Mouse (Mus musculus) heart, postnatal 0 days (tissue): ENCODE measurements around the gene Fcgr3. TPM values are rescaled to one million over a fixed set of nuclear protein-coding genes. Genes with fewer than 3 reads are reported as not detected.

Experiments used
- ATAC-seq: fragments of 200-750 bp; cut with Nextera tagmentation; 2 replicates; pipeline ENCODE4 v1.8.0; 2017; ENCODE audit warnings: low read depth, moderate number of reproducible peaks, moderate library complexity; ENCODE audit not compliant: insufficient read depth
- DNase-seq: peaks from one replicate; pipeline ENCODE4 v3.0.0-alpha.2; 2016; ENCODE audit warnings: low spot score
- H3K27ac ChIP-seq: fragments of 300-500 bp; sonication (generic); 2 replicates; pipeline ENCODE4 v1.5.1; 2014; ENCODE audit warnings: low read depth, mild to moderate bottlenecking
- H3K27me3 ChIP-seq: fragments of 300-500 bp; sonication (generic); 2 replicates; pipeline ENCODE4 v1.6.1; 2014; ENCODE audit warnings: low read length, mixed read lengths; ENCODE audit not compliant: control insufficient read depth, insufficient read depth
- H3K36me3 ChIP-seq: fragments of 300-500 bp; sonication (generic); replicated peaks from 2 replicates; pipeline ENCODE4 v1.6.1; 2014; ENCODE audit warnings: low read length, mixed read lengths; ENCODE audit not compliant: control insufficient read depth, insufficient read depth
- H3K4me1 ChIP-seq: fragments of 300-500 bp; sonication (generic); 2 replicates; pipeline ENCODE4 v1.6.1; 2014; ENCODE audit warnings: antibody characterized with exemption; ENCODE audit not compliant: control insufficient read depth, insufficient read depth
- H3K4me2 ChIP-seq: fragments of 300-500 bp; sonication (generic); 2 replicates; pipeline ENCODE4 v1.6.1; 2014; ENCODE audit warnings: low read depth, mild to moderate bottlenecking, low read length, moderate library complexity
- H3K4me3 ChIP-seq: fragments of 300-500 bp; sonication (generic); 2 replicates; pipeline ENCODE4 v1.5.1; 2014; ENCODE audit warnings: low read depth, low read length
- H3K9ac ChIP-seq: fragments of 300-500 bp; sonication (generic); replicated peaks from 2 replicates; pipeline ENCODE4 v1.6.1; 2014; ENCODE audit warnings: low read depth, low read length, mixed read lengths
- H3K9me3 ChIP-seq: fragments of 300-500 bp; sonication (generic); replicated peaks from 2 replicates; pipeline ENCODE4 v1.6.1; 2016; ENCODE audit warnings: low read length; ENCODE audit not compliant: control insufficient read depth
- CTCF ChIP-seq: IDR thresholded peaks from 2 replicates; pipeline ENCODE4 v1.5.1; 2016; ENCODE audit warnings: antibody characterized with exemption, control low read depth, low read depth
- EP300 ChIP-seq: IDR thresholded peaks from 2 replicates; pipeline ENCODE4 v1.6.1; 2016; ENCODE audit warnings: antibody characterized with exemption, low read depth
- WGBS: fragments of 180-500 bp; shearing (Covaris S2); extraction: QIAGEN DNeasy Blood & Tissue Kit; methylation state at CpG from one replicate; pipeline ENCODE4 v1.1.7; 2014; 5-methylcytosine and 5-hydroxymethylcytosine counted together
- polyA plus RNA-seq: library from polyadenylated mRNA; unstranded; fragments of >200 nt; fragmentation: Nextera tagmentation; extraction: Ambion mirVana; gene quantifications from 2 replicates; pipeline ENCODE4 v1.2.1, GENCODE M21; 2015
- total RNA-seq: library from RNA; depleted of rRNA; stranded (reverse); fragments of >200 nt; gene quantifications from 2 replicates; pipeline ENCODE4 v1.2.3, GENCODE M21; 2014; ENCODE audit warnings: low replicate concordance

The Fcgr3 gene
- total and polyA plus RNA-seq, 2 experiments from 2014 or later: 8.2 to 13.7 TPM

DNA sequence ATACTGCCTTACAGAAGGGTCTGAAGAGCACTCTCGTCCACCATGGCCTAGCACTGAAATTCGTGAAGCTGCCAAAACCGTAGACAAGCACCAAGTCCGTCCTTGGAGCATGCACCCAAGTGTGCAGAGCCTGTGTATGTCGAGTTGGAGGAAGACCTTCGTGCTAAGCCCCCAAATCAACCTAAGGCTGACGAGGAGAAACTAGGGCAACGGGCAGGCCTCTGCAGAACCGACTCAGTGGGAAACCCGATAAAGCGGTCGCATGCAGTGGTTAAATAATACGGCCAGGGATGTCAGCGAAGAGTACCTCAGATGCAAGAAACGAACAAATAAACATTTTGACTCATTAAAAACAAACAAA, 45.9 kb upstream of the Fcgr3 start:
- TF ChIP-seq EP300: no peak
- DNase-seq: no peak
- H3K4me2 ChIP-seq: peak overlapping the region; percentile 53
- H3K9me3 ChIP-seq: no peaks in the 10 kb centered on the region
- peak overlapping the region; percentile 78 for H3K27ac ChIP-seq
- no peak for ATAC-seq
- no peaks in the 10 kb centered on the region for H3K27me3 ChIP-seq
- peaks cover 6% of the 10 kb centered on the region; the same call in 1 of the 2 replicates for H3K4me1 ChIP-seq
- H3K9ac ChIP-seq: no peak overlapping the region; the same call in 1 of the 2 replicates
- no peaks in the 10 kb centered on the region for H3K36me3 ChIP-seq
- peak overlapping the region; percentile 64 for H3K4me3 ChIP-seq
- 15% methylated on average over 15 of the region's 15 CpGs for WGBS

DNA sequence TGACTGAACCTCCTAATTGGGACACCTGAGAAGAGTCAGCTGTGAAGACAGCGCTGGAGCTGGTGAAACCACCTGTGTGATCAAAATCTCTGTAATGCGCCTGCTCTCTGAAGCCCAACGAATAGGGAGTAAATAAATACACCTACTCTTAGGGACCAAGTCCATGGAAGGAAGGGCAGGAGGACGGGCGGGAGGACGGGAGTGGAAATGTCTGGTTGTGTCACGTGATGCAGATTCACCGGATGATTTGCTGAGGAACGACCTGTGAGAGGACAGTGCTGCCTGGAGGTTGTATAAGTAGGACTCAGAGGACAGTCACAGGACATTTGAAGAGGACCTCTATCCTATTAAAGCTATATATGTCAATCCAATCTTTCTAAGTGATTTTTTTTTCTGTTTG, 44.9 kb upstream of the Fcgr3 start:
- Histone ChIP-seq H3K4me1 (peaks cover 6% of the 10 kb centered on the region; the same call in 1 of the 2 replicates), H3K4me3 (no peak overlapping the region), H3K27me3 (no peaks in the 10 kb centered on the region), H3K9me3 (no peaks in the 10 kb centered on the region), H3K9ac (no peak overlapping the region), H3K27ac (no peak overlapping the region), H3K36me3 (no peaks in the 10 kb centered on the region), H3K4me2 (no peak overlapping the region)
- 45% methylated on average over 9 of the region's 9 CpGs for WGBS
- no peak for TF ChIP-seq EP300
- no peak for TF ChIP-seq CTCF
- DNase-seq (no peak), ATAC-seq (no peak)

DNA sequence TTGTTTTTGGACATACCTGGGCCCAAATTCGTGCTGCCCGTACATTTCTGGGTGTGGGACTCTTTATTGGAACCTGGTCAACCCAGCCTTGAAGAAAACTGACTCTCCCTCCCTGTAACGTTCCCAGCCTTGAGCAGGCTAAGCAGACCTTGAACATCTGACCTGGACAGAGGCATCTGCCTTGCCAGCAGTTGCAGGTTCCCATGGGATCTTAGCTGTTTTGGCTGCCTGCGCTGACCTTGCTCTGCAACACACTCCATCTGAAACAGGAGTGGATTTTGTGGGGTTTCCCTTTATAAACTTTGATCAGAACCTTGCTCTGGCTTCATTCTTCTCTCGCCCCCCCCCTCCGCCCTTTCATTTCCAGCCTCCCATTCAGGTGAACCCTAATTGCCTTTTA, 40.5 kb upstream of the Fcgr3 start:
- H3K27ac ChIP-seq: no peak overlapping the region
- no peak for ATAC-seq
- no peak overlapping the region for H3K4me2 ChIP-seq
- H3K27me3 ChIP-seq: no peaks in the 10 kb centered on the region
- no peak overlapping the region for H3K4me3 ChIP-seq
- TF ChIP-seq EP300: no peak
- TF ChIP-seq CTCF: no peak
- no peaks in the 10 kb centered on the region for H3K36me3 ChIP-seq
- H3K9ac ChIP-seq: no peak overlapping the region
- no peaks in the 10 kb centered on the region for H3K9me3 ChIP-seq
- H3K4me1 ChIP-seq: no peaks in the 10 kb centered on the region
- DNase-seq: no peak
- WGBS: 78% methylated on average over 6 of the region's 6 CpGs

DNA sequence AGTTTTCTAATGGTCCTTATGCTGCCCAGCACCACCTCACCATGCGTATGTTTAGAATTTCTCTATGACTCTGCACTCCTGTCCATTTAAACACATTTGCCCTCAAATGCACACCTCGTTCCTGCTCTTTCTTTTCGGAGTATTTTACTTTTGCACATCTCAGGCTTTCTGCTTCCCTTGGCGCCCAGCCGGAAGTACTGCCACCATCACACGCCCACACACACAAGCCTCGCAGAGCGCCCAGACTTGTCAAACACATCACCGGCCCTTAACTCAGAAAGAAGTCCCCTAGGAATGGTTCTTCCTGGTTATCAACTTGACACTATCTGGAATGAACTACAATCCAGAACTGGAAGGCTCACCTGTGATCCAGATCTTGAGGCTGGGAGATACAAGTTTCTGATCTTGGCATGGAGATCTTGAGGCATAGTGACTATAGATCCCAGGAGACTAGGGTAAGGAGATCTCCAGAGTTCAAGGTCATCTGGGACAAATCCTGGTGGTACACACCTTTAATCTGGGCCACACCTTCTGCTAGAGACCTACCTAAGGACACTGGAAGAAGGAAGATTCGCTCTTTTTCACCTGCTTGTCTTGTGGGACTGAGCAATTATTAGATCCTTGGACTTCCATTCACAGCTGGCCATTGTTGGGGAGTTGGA, 38.6 kb upstream of the Fcgr3 start:
- DNase-seq (no peak), ATAC-seq (no peak)
- TF ChIP-seq EP300 (no peak), CTCF (no peak)
- peak overlapping the region; percentile 72 for H3K4me3 ChIP-seq
- peak overlapping the region; percentile 79 for H3K4me2 ChIP-seq
- H3K9ac ChIP-seq: no peak overlapping the region
- H3K27ac ChIP-seq: no peak overlapping the region; the same call in 1 of the 2 replicates
- 14% methylated on average over 10 of the region's 10 CpGs for WGBS
- H3K27me3 ChIP-seq: no peaks in the 10 kb centered on the region
- no peaks in the 10 kb centered on the region for H3K4me1 ChIP-seq
- H3K9me3 ChIP-seq: no peaks in the 10 kb centered on the region
- H3K36me3 ChIP-seq: no peaks in the 10 kb centered on the region

DNA sequence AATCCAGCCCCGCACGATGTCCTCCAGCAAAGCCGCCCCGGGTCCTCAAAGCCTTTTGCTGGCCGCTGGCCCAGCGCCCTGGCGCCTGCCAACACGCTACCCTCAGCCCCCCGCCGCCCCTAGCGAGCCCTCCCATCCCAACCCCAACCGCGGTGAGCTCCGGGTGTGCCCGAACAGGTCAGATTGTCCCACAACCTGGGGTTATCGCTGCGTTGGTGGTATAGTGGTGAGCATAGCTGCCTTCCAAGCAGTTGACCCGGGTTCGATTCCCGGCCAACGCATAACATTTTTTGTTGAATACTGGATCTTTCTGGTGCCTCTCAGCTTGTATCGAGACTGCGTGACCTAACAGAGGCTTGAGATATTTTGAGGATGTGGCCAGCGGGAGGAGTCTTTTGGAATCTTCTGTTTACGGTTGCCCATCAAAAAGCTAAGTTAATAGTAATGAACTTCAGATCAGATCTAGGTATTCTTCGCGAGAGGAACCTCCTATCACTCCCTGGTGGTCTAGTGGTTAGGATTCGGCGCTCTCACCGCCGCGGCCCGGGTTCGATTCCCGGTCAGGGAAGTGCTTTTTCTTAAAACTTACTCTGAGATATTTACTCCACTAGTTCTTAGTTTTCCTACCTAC, 37.9 kb upstream of the Fcgr3 start:
- peak overlapping the region; percentile 72 for H3K4me3 ChIP-seq
- ATAC-seq: peak; percentile 88

More for the DNA sequence above, 37.9 kb upstream of the Fcgr3 start:
- Histone ChIP-seq H3K27ac (peak overlapping the region; percentile 70), H3K36me3 (no peaks in the 10 kb centered on the region), H3K4me1 (no peaks in the 10 kb centered on the region), H3K27me3 (no peaks in the 10 kb centered on the region), H3K4me2 (peak overlapping the region; percentile 79), H3K9ac (peak overlapping the region; percentile 57), H3K9me3 (no peaks in the 10 kb centered on the region)
- DNase-seq: peak; percentile 71
- under 1% methylated on average over 35 of the region's 35 CpGs for whole genome bisulfite sequencing
- TF ChIP-seq CTCF (no peak), EP300 (0 out of 2 replicates have a peak, but pooled peaks have one; percentile 15)
